7 mouse cellular contexts compared by ENCODE assay signal in genomic region chrX:153499294-153500046, GRCm38 (mm10). TPM values are rescaled to one million over a fixed set of nuclear protein-coding genes. Genes with fewer than 3 reads are reported as not detected.
DNase-seq lines count a peak whose midpoint lies in the region; ATAC-seq and TF ChIP-seq lines count a peak whose summit lies in the region.

No protein-coding gene starts in this region.

- peak overlapping the region; percentile 79 for H3K4me3 ChIP-seq in E14TG2a.4 (replicated peaks; ENCODE audit: low read length)
- H3K4me3 ChIP-seq in heart, embryonic 16.5 days (ENCODE audit: low read length): peak overlapping the region; percentile 70
- H3K4me3 ChIP-seq in left cerebral cortex, adult 2 months: peak overlapping the region; percentile 61
- peak overlapping the region; percentile 65 for H3K4me3 ChIP-seq in midbrain, embryonic 15.5 days

- H3K9ac ChIP-seq in heart, embryonic 16.5 days (ENCODE audit: low read length): peak overlapping the region; percentile 85
- H3K9ac ChIP-seq in midbrain, embryonic 15.5 days: peak overlapping the region; percentile 84

- H3K27ac ChIP-seq in heart, embryonic 16.5 days (ENCODE audit: low read length): no peak overlapping the region
- H3K27ac ChIP-seq in left cerebral cortex, adult 2 months: peak overlapping the region; percentile 95
- peak overlapping the region; percentile 94 for H3K27ac ChIP-seq in midbrain, embryonic 15.5 days

- H3K36me3 ChIP-seq in E14TG2a.4 (ENCODE audit: insufficient read depth, low read length): peaks cover 16% of the 10 kb centered on the region
- no peaks in the 10 kb centered on the region for H3K36me3 ChIP-seq in heart, embryonic 16.5 days (ENCODE audit: control insufficient read depth, insufficient read depth)
- no peaks in the 10 kb centered on the region for H3K36me3 ChIP-seq in midbrain, embryonic 15.5 days (replicated peaks)

- no peaks in the 10 kb centered on the region for H3K9me3 ChIP-seq in E14TG2a.4 (ENCODE audit: low read length)
- H3K9me3 ChIP-seq in heart, embryonic 16.5 days (replicated peaks; ENCODE audit: control insufficient read depth, low read length): no peaks in the 10 kb centered on the region
- H3K9me3 ChIP-seq in midbrain, embryonic 15.5 days: no peaks in the 10 kb centered on the region

- H3K4me2 ChIP-seq in heart, embryonic 16.5 days (ENCODE audit: low read depth, low read length): peak overlapping the region; percentile 72
- H3K4me2 ChIP-seq in midbrain, embryonic 15.5 days: peak overlapping the region; percentile 65

- WGBS in heart, embryonic 16.5 days: 30% methylated on average over 32 of the region's 32 CpGs
- 26% methylated on average over 32 of the region's 32 CpGs for WGBS in midbrain, embryonic 15.5 days

- peaks cover 4% of the 10 kb centered on the region for H3K4me1 ChIP-seq in E14TG2a.4 (replicated peaks; ENCODE audit: low read depth, low read length)
- H3K4me1 ChIP-seq in heart, embryonic 16.5 days (ENCODE audit: control insufficient read depth, insufficient read depth, low read length): no peaks in the 10 kb centered on the region; the same call in 1 of the 2 replicates
- peaks cover 5% of the 10 kb centered on the region for H3K4me1 ChIP-seq in midbrain, embryonic 15.5 days

- TF ChIP-seq CTCF in E14TG2a.4 (conservative IDR thresholded peaks at IDR 0.05; ENCODE audit: low read length): no peak
- no peak for TF ChIP-seq CTCF in left cerebral cortex, adult 2 months (IDR thresholded peaks at IDR 0.05)

- no peaks in the 10 kb centered on the region for H3K27me3 ChIP-seq in E14TG2a.4 (ENCODE audit: insufficient read depth, low read length)
- no peaks in the 10 kb centered on the region for H3K27me3 ChIP-seq in heart, embryonic 16.5 days (ENCODE audit: control insufficient read depth, insufficient read depth, low read length)
- H3K27me3 ChIP-seq in midbrain, embryonic 15.5 days (replicated peaks): no peaks in the 10 kb centered on the region

- ATAC-seq in heart, embryonic 16.5 days (replicated peaks; ENCODE audit: extremely low read depth, insufficient read depth, low FRiP score): no peak
- ATAC-seq in midbrain, embryonic 15.5 days (replicated peaks): no peak

- intact Hi-C loops in left cerebral cortex, adult 2 months (cut with DNase I): loop anchor here (2.0 to 10.0 kb wide), 3 partner anchors 23 to 265 kb away; partner anchors contain the start of gene Klf8

- peak; percentile 35 for DNase-seq in 3T3-L1 (ENCODE audit: low read depth, low spot score)
- peak; percentile 32 for DNase-seq in embryo, embryonic 9.5 days (ENCODE audit: extremely low spot score)
- DNase-seq in left cerebral cortex, adult 2 months (ENCODE audit: extremely low spot score in 1 of 2, low spot score in 2 of 2): peak; percentile 8 to 14
- peak; percentile 4 for DNase-seq in thymus, postnatal 14 days

RNA-seq across cellular contexts. Expression of gene Ubqln2, which starts 1.4 kb away (rescaled TPM):
- polyA plus RNA-seq in heart, embryonic 16.5 days (2015; fragmentation: Nextera tagmentation; extraction: Ambion mirVana): 8.7 and 9.5 TPM in 2 replicates
- total RNA-seq in left cerebral cortex, adult 2 months (2021): 100 to 1,000 TPM; 211 to 223 TPM
- 53.4 and 54.0 TPM in 2 replicates for polyA plus RNA-seq in midbrain, embryonic 15.5 days (2015; fragmentation: Nextera tagmentation; extraction: Ambion mirVana)

RNA-seq across cellular contexts. Expression of gene Cypt3, which starts 58.9 kb away (rescaled TPM):
- polyA plus RNA-seq in heart, embryonic 16.5 days (2015; fragmentation: Nextera tagmentation; extraction: Ambion mirVana): not detected in 2 replicates
- total RNA-seq in left cerebral cortex, adult 2 months (2021): not detected
- not detected in 2 replicates for polyA plus RNA-seq in midbrain, embryonic 15.5 days (2015; fragmentation: Nextera tagmentation; extraction: Ambion mirVana)
